Mouse (Mus musculus): ENCODE measurements at regions not wholly inside any gene's neighbourhood (a gene's known extent, or its start where the extent isn't known, plus 50 kb on each side); places are given as distances from the start of the nearest gene placed in this dataset.

DNA sequence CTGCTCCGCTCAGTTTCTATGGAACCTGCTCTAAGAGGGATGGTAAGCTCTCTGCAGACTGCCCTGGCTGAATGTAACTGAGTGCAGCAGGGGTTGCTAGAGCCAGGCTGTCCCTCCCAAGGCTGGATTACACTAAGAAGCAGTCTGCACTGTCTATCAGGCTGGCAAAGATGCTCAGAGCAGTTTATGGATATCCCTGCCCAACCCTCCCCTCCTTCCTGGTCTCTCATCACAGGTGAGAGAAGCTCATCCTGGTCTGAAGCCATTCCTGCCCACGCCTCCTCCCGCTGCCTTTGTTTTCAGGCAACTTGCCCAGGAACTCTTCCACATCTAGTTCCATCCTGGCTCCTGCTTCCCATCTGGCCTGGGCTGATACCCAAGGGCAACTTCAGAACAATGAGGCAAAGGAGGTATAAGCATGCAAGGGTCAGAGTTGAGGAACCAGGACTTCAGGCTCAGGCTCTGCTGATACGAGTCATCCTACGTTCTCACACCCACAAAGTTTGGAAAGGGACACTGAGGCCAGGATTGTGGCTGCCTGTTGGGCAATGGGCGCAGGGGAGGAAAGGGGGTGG lies 130.6 kb downstream of the Atp23 start:
- TF ChIP-seq CTCF (IDR thresholded peaks at IDR 0.05; ENCODE audit: low read depth), result no peak
- TF ChIP-seq EP300 (IDR thresholded peaks at IDR 0.05; ENCODE audit: low read depth), result no peak

Measured in heart, postnatal 0 days (tissue).